Mouse (Mus musculus) testis, adult 2 months (tissue): ENCODE results near the gene Gnaq. TPM values are rescaled to one million over a fixed set of nuclear protein-coding genes. Genes with fewer than 3 reads are reported as not detected.

Experiments used
- H3K27ac ChIP-seq: fragments of 200-500 bp; 2 replicates; pipeline ENCODE4 v1.5.1; 2012; ENCODE audit warnings: low read depth, low read length; ENCODE audit not compliant: control insufficient read depth, insufficient read depth
- H3K27me3 ChIP-seq: fragments of 200-500 bp; 2 replicates; pipeline ENCODE4 v1.6.1; 2012; ENCODE audit warnings: mild to moderate bottlenecking, low read length, moderate library complexity; ENCODE audit not compliant: control insufficient read depth, insufficient read depth
- H3K36me3 ChIP-seq: fragments of 200-500 bp; 2 replicates; pipeline ENCODE4 v1.6.1; 2012; ENCODE audit warnings: mild to moderate bottlenecking, low read length; ENCODE audit not compliant: control insufficient read depth, insufficient read depth
- H3K4me1 ChIP-seq: fragments of 200-500 bp; 2 replicates; pipeline ENCODE4 v1.6.1; 2012; ENCODE audit warnings: low read length; ENCODE audit not compliant: control insufficient read depth, insufficient read depth
- H3K4me3 ChIP-seq: fragments of 200-500 bp; 2 replicates; pipeline ENCODE4 v1.5.1; 2012; ENCODE audit warnings: low read depth, mild to moderate bottlenecking, low read length, moderate library complexity, mixed read lengths; ENCODE audit not compliant: control insufficient read depth
- CTCF ChIP-seq: fragments of 200-500 bp; IDR thresholded peaks from 2 replicates; pipeline ENCODE4 v1.5.1; 2012; ENCODE audit warnings: low read depth, mild to moderate bottlenecking, inconsistent platforms, low read length, moderate library complexity; ENCODE audit not compliant: control insufficient read depth, insufficient read depth, insufficient replicate concordance
- POLR2A ChIP-seq: fragments of 200-500 bp; IDR thresholded peaks from 2 replicates; pipeline ENCODE4 v1.6.1; 2012; ENCODE audit warnings: low read depth, mild to moderate bottlenecking, inconsistent platforms, low read length, moderate library complexity; ENCODE audit not compliant: control insufficient read depth
- polyA plus RNA-seq: library from polyadenylated mRNA; depleted of rRNA; stranded (reverse); fragments of >200 nt; gene quantifications from 2 replicates; pipeline ENCODE4 v1.2.3, GENCODE M21; 2012

The Gnaq gene
- polyA plus RNA-seq, 1 experiment: 5.5 TPM

DNA sequence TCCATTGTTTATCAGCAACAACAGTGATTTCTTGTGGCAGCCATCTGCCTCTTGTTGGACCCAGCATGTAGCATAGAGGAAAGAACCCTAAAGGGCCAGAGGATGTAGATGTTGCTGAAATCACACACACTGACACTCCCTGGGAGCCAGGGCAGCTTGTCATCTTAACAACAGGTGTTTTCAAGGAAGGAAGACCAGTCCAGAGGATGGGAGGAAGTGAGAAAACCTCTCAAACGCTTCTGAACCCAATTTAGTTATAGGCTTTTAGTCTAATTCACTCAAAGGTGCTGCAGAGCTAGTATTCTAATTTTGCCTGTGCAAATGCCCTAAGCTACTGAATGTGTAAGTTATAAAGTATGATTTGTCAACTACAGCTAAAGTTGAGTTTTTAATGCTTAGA is 99.0 kb downstream of the Gnaq start:
- Histone ChIP-seq H3K4me1 (no peaks in the 10 kb centered on the region), H3K27ac (no peak overlapping the region), H3K27me3 (no peaks in the 10 kb centered on the region), H3K36me3 (no peaks in the 10 kb centered on the region), H3K4me3 (no peak overlapping the region)
- TF ChIP-seq CTCF (no peak), POLR2A (no peak)

DNA sequence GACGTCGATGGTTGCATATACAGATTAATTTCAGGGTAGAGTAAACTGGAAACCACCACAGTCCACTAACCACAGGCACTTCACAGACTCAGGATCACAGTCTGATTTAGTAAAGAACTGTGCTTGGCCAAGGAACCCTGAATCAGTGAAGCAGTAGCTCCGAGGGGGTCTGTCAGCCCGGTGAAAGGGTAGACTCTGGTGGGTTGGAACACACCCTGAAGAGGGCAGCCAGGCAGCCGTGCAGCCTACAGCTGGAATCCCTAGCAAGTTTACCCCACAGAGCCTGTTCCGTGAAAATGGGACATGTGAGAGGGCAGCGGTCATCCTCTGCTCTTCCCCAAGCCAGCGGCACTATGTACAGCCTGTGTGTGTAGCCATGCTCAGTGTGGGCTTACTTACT is 103.0 kb downstream of the Gnaq start:
- Histone ChIP-seq H3K36me3 (no peaks in the 10 kb centered on the region), H3K27ac (no peak overlapping the region), H3K4me1 (no peaks in the 10 kb centered on the region), H3K27me3 (no peaks in the 10 kb centered on the region), H3K4me3 (no peak overlapping the region)
- TF ChIP-seq CTCF (no peak), POLR2A (no peak)

DNA sequence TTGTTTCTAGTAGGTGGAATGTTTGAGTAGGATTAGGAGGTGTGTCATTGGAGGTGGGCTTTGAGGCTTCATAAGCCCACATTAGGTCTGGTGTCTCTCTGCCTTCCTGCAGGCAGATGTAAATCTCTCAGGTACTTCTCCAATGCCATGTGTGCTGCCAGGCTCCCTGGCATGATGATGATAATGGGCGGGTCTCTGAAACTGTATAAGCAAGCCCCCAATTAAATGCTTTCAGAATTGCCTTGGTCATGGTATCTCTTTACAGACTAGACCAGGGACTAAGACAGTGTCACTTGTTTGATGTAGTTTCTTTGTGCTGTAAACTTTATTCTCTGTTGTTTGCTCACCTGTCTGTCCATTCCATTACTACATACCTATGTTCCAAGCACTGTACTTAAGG is 104.4 kb downstream of the Gnaq start:
- TF ChIP-seq POLR2A: no peak
- no peak for TF ChIP-seq CTCF
- Histone ChIP-seq H3K4me1 (no peaks in the 10 kb centered on the region), H3K27me3 (no peaks in the 10 kb centered on the region), H3K4me3 (no peak overlapping the region), H3K27ac (no peak overlapping the region), H3K36me3 (no peaks in the 10 kb centered on the region)

DNA sequence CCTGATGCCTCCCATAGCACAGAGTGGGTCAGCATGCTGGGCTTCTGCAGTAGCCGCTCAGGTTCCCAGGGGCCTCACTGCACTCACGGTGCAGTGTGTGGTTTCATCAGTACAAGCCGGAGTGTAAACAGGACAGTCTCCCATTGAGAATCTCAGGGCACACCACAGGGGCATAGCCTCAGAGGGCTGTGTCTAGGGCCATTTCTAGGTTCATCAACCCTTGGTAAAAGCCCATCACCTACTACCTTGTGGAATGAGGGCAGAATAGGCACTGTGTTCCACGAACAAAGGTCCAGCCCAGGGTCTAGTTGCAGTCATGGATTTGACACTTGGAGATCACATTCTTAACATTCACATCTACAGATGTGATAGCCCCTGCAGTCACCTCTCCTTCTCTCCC is 105.4 kb downstream of the Gnaq start:
- H3K36me3 ChIP-seq: no peaks in the 10 kb centered on the region
- H3K4me1 ChIP-seq: no peaks in the 10 kb centered on the region
- H3K27me3 ChIP-seq: no peaks in the 10 kb centered on the region
- no peak for TF ChIP-seq POLR2A
- no peak for TF ChIP-seq CTCF
- H3K27ac ChIP-seq: no peak overlapping the region
- H3K4me3 ChIP-seq: no peak overlapping the region

DNA sequence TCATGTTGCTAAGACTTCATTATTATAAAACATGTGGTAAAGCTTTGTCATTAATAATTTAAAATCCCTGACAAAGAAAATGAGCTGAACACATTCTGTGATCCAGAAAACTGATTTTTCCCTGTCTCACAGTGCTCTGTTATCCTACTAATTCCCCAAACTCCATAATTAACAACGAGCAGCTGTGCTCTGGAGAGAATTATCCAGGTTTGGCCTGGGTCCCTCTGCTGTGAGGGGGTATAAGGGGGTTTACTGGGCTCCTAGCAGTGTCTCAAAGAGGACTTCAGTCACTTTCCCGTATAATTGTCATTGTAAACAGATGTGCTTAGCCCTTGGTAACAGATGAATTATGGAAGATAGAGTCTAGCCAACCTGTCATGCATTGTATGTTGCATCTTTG is 105.9 kb downstream of the Gnaq start:
- Histone ChIP-seq H3K4me1 (no peaks in the 10 kb centered on the region), H3K27ac (no peak overlapping the region), H3K27me3 (no peaks in the 10 kb centered on the region), H3K36me3 (no peaks in the 10 kb centered on the region), H3K4me3 (no peak overlapping the region)
- TF ChIP-seq CTCF: no peak
- TF ChIP-seq POLR2A: no peak

DNA sequence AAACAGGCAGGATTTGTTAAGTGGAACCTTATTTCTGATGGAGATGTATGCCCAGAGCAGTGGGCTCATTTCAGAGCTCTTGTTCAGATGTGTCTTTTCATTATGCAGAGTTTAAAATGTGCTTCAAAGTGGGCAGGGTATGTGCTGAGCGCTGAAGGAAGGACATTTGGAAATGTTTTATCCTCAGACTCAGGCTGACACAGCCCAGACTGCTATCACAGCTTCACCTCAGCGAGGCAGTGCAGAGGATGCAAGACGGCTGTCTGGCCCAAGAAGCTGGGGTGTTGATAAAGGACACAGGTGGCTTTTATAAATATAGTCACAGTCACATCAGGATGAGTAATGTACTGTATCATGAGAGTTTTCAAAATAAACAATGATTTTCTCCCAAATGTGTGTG is 110.1 kb downstream of the Gnaq start:
- Histone ChIP-seq H3K4me1 (no peaks in the 10 kb centered on the region), H3K4me3 (no peak overlapping the region)
- TF ChIP-seq CTCF (no peak), POLR2A (no peak)

DNA sequence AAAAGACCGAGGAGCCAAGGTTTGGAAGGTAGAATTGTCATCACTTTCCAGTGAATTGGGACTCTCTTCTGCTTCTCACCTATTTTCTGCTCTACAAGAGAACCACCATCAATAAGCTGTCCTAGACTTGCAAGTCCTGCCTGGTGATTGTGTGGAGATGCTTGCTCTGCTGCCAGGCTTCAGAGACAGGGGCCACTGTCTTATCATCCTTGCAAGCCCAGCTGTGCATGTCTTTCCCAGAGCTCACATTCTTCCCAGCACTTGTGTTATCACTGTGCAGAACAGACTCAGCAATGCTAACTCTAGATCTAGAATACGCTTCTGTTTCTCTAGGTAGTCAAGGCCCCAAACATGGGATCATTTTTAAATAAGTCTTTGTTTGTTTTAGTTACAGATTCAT is 116.4 kb downstream of the Gnaq start:
- Histone ChIP-seq H3K4me1 (no peaks in the 10 kb centered on the region), H3K27me3 (no peaks in the 10 kb centered on the region), H3K4me3 (no peak overlapping the region), H3K36me3 (no peaks in the 10 kb centered on the region), H3K27ac (no peak overlapping the region)
- no peak for TF ChIP-seq POLR2A

More for the DNA sequence above, 110.1 kb downstream of the Gnaq start:
- Histone ChIP-seq H3K36me3 (no peaks in the 10 kb centered on the region), H3K27me3 (no peaks in the 10 kb centered on the region), H3K27ac (no peak overlapping the region)

DNA sequence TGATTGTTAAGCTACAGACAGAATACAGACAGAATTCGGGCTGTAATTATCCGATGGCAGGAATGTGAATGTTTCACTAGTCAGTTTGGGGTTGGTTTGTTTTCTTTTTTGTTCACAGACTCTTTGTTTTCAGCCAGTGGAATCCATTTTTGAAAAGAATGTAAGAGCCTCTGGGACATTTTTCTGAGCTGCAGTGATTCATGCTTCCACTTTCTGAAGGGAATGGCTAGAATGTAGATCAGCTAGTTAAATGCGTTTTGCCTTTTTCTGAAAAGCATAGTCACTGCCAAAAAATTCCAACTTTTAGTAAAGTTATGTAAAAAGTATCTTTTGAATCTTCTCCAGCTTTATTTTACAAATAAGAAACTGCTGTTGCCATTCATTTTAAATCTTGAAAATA is 118.3 kb downstream of the Gnaq start:
- Histone ChIP-seq H3K27me3 (no peaks in the 10 kb centered on the region), H3K27ac (no peak overlapping the region), H3K4me3 (no peak overlapping the region), H3K36me3 (no peaks in the 10 kb centered on the region), H3K4me1 (no peaks in the 10 kb centered on the region)
- TF ChIP-seq POLR2A: no peak
- TF ChIP-seq CTCF: no peak
